In genomic region chr19:46003371-46004226, GRCm38 (mm10) we compare ENCODE assay signal across 8 mouse cellular contexts. TPM values are rescaled to one million over a fixed set of nuclear protein-coding genes. Genes with fewer than 3 reads are reported as not detected.
DNase-seq lines count a peak whose midpoint lies in the region; ATAC-seq and TF ChIP-seq lines count a peak whose summit lies in the region.

Gene Hps6 (plus strand): TSS chr19:46003508.

- H3K4me3 ChIP-seq in embryonic facial prominence, embryonic 14.5 days (ENCODE audit: low read depth, low read length) = peak within 1 kb of the TSS; percentile 65
- peak within 1 kb of the TSS; percentile 89 for H3K4me3 ChIP-seq in heart, embryonic 10.5 days
- H3K4me3 ChIP-seq in kidney, embryonic 14.5 days (ENCODE audit: low read length) = peak within 1 kb of the TSS; percentile 76
- peak within 1 kb of the TSS; percentile 63 for H3K4me3 ChIP-seq in limb, embryonic 14.5 days (replicated peaks; ENCODE audit: low read length)
- peak within 1 kb of the TSS; percentile 55 for H3K4me3 ChIP-seq in midbrain, embryonic 16.5 days (ENCODE audit: low read depth, low read length)

- H3K36me3 ChIP-seq in embryonic facial prominence, embryonic 14.5 days (ENCODE audit: control insufficient read depth, insufficient read depth, low read length) = no peaks in the 10 kb centered on the region
- H3K36me3 ChIP-seq in heart, embryonic 10.5 days = peaks cover 19% of the 10 kb centered on the region
- no peaks in the 10 kb centered on the region for H3K36me3 ChIP-seq in kidney, embryonic 14.5 days (ENCODE audit: control insufficient read depth, insufficient read depth, low read length)
- no peaks in the 10 kb centered on the region; the same call in none of the 2 replicates for H3K36me3 ChIP-seq in limb, embryonic 14.5 days (ENCODE audit: control insufficient read depth, insufficient read depth, low read length)
- H3K36me3 ChIP-seq in midbrain, embryonic 16.5 days (ENCODE audit: control insufficient read depth, insufficient read depth, low read length) = no peaks in the 10 kb centered on the region

- no peak within 1 kb of the TSS for H3K27ac ChIP-seq in embryonic facial prominence, embryonic 14.5 days (replicated peaks; ENCODE audit: low read depth, low read length)
- H3K27ac ChIP-seq in heart, embryonic 10.5 days = peak within 1 kb of the TSS; percentile 89
- H3K27ac ChIP-seq in kidney, embryonic 14.5 days (ENCODE audit: low read depth, low read length) = no peak within 1 kb of the TSS
- no peak within 1 kb of the TSS for H3K27ac ChIP-seq in limb, embryonic 14.5 days (replicated peaks; ENCODE audit: low read depth, low read length)
- no peak within 1 kb of the TSS for H3K27ac ChIP-seq in midbrain, embryonic 16.5 days (ENCODE audit: low read length)

- DNase-seq in 3T3-L1 (ENCODE audit: low read depth, low spot score) = peak; percentile 90
- DNase-seq in adrenal gland, postnatal 4 days (ENCODE audit: low spot score in 2 of 2) = peak; percentile 73 to 75
- peak; percentile 81 for DNase-seq in embryonic facial prominence, embryonic 14.5 days (ENCODE audit: low spot score)
- DNase-seq in heart, embryonic 10.5 days (ENCODE audit: low spot score) = peak; percentile 94
- DNase-seq in limb, embryonic 14.5 days (ENCODE audit: low spot score) = peak; percentile 59
- DNase-seq in spleen, postnatal 10 days (ENCODE audit: low spot score in 2 of 2) = peak; percentile 73 to 88

- TF ChIP-seq POLR2A in limb, embryonic 14.5 days (IDR thresholded peaks at IDR 0.05; ENCODE audit: borderline replicate concordance, extremely low read depth, insufficient read depth, insufficient read length) = no peak

- peak; percentile 79 for ATAC-seq in embryonic facial prominence, embryonic 14.5 days (ENCODE audit: low read depth)
- ATAC-seq in kidney, embryonic 14.5 days (ENCODE audit: low FRiP score, low TSS enrichment) = peak; percentile 92
- peak; percentile 75 for ATAC-seq in limb, embryonic 14.5 days (ENCODE audit: low FRiP score, low read depth)
- ATAC-seq in midbrain, embryonic 16.5 days = peak; percentile 53

- H3K9ac ChIP-seq in embryonic facial prominence, embryonic 14.5 days (ENCODE audit: low read depth, low read length) = peak within 1 kb of the TSS; percentile 77
- H3K9ac ChIP-seq in kidney, embryonic 14.5 days (ENCODE audit: low read depth, low read length) = peak within 1 kb of the TSS; percentile 80
- H3K9ac ChIP-seq in limb, embryonic 14.5 days (ENCODE audit: low read depth, low read length, severe bottlenecking) = peak within 1 kb of the TSS; percentile 80
- peak within 1 kb of the TSS; percentile 74 for H3K9ac ChIP-seq in midbrain, embryonic 16.5 days (ENCODE audit: low read depth, low read length)

- no peaks in the 10 kb centered on the region for H3K9me3 ChIP-seq in embryonic facial prominence, embryonic 14.5 days (ENCODE audit: control insufficient read depth, low read length)
- H3K9me3 ChIP-seq in heart, embryonic 10.5 days = no peaks in the 10 kb centered on the region
- H3K9me3 ChIP-seq in kidney, embryonic 14.5 days (ENCODE audit: control insufficient read depth, low read length) = no peaks in the 10 kb centered on the region
- H3K9me3 ChIP-seq in limb, embryonic 14.5 days (ENCODE audit: control insufficient read depth, low read length) = no peaks in the 10 kb centered on the region
- no peaks in the 10 kb centered on the region; the same call in 1 of the 2 replicates for H3K9me3 ChIP-seq in midbrain, embryonic 16.5 days (replicated peaks; ENCODE audit: control insufficient read depth, low read length, poor library complexity, severe bottlenecking)

- H3K4me1 ChIP-seq in embryonic facial prominence, embryonic 14.5 days (ENCODE audit: control insufficient read depth, insufficient read depth, low read length) = 0 out of 2 replicates have a peak, but pooled peaks cover 7% of the 10 kb centered on the region
- peaks cover 28% of the 10 kb centered on the region for H3K4me1 ChIP-seq in heart, embryonic 10.5 days
- 0 out of 2 replicates have a peak, but pooled peaks cover 6% of the 10 kb centered on the region for H3K4me1 ChIP-seq in kidney, embryonic 14.5 days (ENCODE audit: control insufficient read depth, insufficient read depth, low read length)
- H3K4me1 ChIP-seq in limb, embryonic 14.5 days (ENCODE audit: control insufficient read depth, insufficient read depth, low read length) = peaks cover 8% of the 10 kb centered on the region; the same call in 1 of the 2 replicates
- peaks cover 12% of the 10 kb centered on the region; the same call in 1 of the 2 replicates for H3K4me1 ChIP-seq in midbrain, embryonic 16.5 days (ENCODE audit: control insufficient read depth, insufficient read depth, low read length)

- H3K4me2 ChIP-seq in embryonic facial prominence, embryonic 14.5 days (ENCODE audit: low read depth, low read length) = peak within 1 kb of the TSS; percentile 97
- H3K4me2 ChIP-seq in kidney, embryonic 14.5 days (replicated peaks; ENCODE audit: low read depth, low read length) = peak within 1 kb of the TSS; percentile 99
- peak within 1 kb of the TSS; percentile 100 for H3K4me2 ChIP-seq in limb, embryonic 14.5 days (replicated peaks; ENCODE audit: low read depth, low read length, severe bottlenecking)
- H3K4me2 ChIP-seq in midbrain, embryonic 16.5 days (ENCODE audit: low read length) = peak within 1 kb of the TSS; percentile 98

- no peaks in the 10 kb centered on the region for H3K27me3 ChIP-seq in embryonic facial prominence, embryonic 14.5 days (replicated peaks; ENCODE audit: control insufficient read depth, insufficient read depth, low read length)
- H3K27me3 ChIP-seq in heart, embryonic 10.5 days (ENCODE audit: insufficient read depth, poor library complexity, severe bottlenecking) = peaks cover 6% of the 10 kb centered on the region
- no peaks in the 10 kb centered on the region for H3K27me3 ChIP-seq in kidney, embryonic 14.5 days (ENCODE audit: control insufficient read depth, insufficient read depth, low read length)
- no peaks in the 10 kb centered on the region for H3K27me3 ChIP-seq in limb, embryonic 14.5 days (ENCODE audit: control insufficient read depth, insufficient read depth, low read length)
- H3K27me3 ChIP-seq in midbrain, embryonic 16.5 days (ENCODE audit: control insufficient read depth, insufficient read depth, low read depth, low read length) = peaks cover 10% of the 10 kb centered on the region

- WGBS in embryonic facial prominence, embryonic 14.5 days = 3% methylated on average over 37 of the region's 70 CpGs
- under 1% methylated on average over 70 of the region's 70 CpGs for WGBS in heart, embryonic 10.5 days
- 1% methylated on average over 70 of the region's 70 CpGs for WGBS in kidney, embryonic 14.5 days
- 3% methylated on average over 67 of the region's 70 CpGs for WGBS in limb, embryonic 14.5 days
- WGBS in midbrain, embryonic 16.5 days = 2% methylated on average over 68 of the region's 70 CpGs

RNA-seq across cellular contexts. Expression of gene Hps6, which starts in this region (rescaled TPM):
- 10 to 100 TPM; 16.5 to 17.1 TPM for total RNA-seq in adrenal gland, postnatal 4 days (2021)
- polyA plus RNA-seq in embryonic facial prominence, embryonic 14.5 days (2014; fragmentation: Nextera tagmentation; extraction: Ambion mirVana) = 4.5 and 6.4 TPM in 2 replicates
- 7.1 and 7.4 TPM in 2 replicates for polyA plus RNA-seq in heart, embryonic 10.5 days (2016; fragmentation: Nextera tagmentation; extraction: Ambion mirVana)
- polyA plus RNA-seq in kidney, embryonic 14.5 days (2014; fragmentation: Nextera tagmentation; extraction: Ambion mirVana) = 2.8 and 4.2 TPM in 2 replicates
- 4.2 and 5.1 TPM in 2 replicates for polyA plus RNA-seq in limb, embryonic 14.5 days (2012; rRNA removed)
- polyA plus RNA-seq in limb, embryonic 14.5 days (2014; fragmentation: Nextera tagmentation; extraction: Ambion mirVana) = 5.6 and 6.0 TPM in 2 replicates
- polyA plus RNA-seq in midbrain, embryonic 16.5 days (2015; fragmentation: Nextera tagmentation; extraction: Ambion mirVana) = 4.0 and 5.7 TPM in 2 replicates
